Mouse (Mus musculus) hindbrain, embryonic 11.5 days (tissue): Measurements from ENCODE around the gene Ubtd2. TPM values are rescaled to one million over a fixed set of nuclear protein-coding genes. Genes with fewer than 3 reads are reported as not detected.

Experiments
- ATAC-seq: fragments of 200-750 bp; cut with Nextera tagmentation; 2 replicates; pipeline ENCODE4 v1.8.0; 2017; ENCODE audit warnings: mild to moderate bottlenecking, moderate TSS enrichment, moderate library complexity; ENCODE audit not compliant: low FRiP score
- DNase-seq: peaks from one replicate; pipeline ENCODE4 v3.0.0-alpha.2; 2015; ENCODE audit warnings: low spot score
- H3K27ac ChIP-seq: fragments of 300-500 bp; sonication (generic); 2 replicates; pipeline ENCODE4 v1.5.1; 2014; ENCODE audit warnings: mild to moderate bottlenecking, low read depth, low read length
- H3K27me3 ChIP-seq: fragments of 300-500 bp; sonication (generic); 2 replicates; pipeline ENCODE4 v1.6.1; 2014; ENCODE audit warnings: mild to moderate bottlenecking, low read length, moderate library complexity, mixed read lengths; ENCODE audit not compliant: control insufficient read depth, insufficient read depth
- H3K36me3 ChIP-seq: fragments of 300-500 bp; sonication (generic); 2 replicates; pipeline ENCODE4 v1.6.1; 2014; ENCODE audit warnings: mild to moderate bottlenecking, low read length, moderate library complexity, mixed read lengths; ENCODE audit not compliant: control insufficient read depth, insufficient read depth
- H3K4me1 ChIP-seq: fragments of 300-500 bp; sonication (generic); replicated peaks from 2 replicates; pipeline ENCODE4 v1.6.1; 2014; ENCODE audit warnings: low read length, mixed read lengths; ENCODE audit not compliant: control insufficient read depth, insufficient read depth
- H3K4me2 ChIP-seq: fragments of 300-500 bp; sonication (generic); replicated peaks from 2 replicates; pipeline ENCODE4 v1.6.1; 2014; ENCODE audit warnings: mild to moderate bottlenecking, low read depth, low read length
- H3K4me3 ChIP-seq: fragments of 300-500 bp; sonication (generic); 2 replicates; pipeline ENCODE4 v1.5.1; 2014; ENCODE audit warnings: low read depth, low read length
- H3K9ac ChIP-seq: fragments of 300-500 bp; sonication (generic); 2 replicates; pipeline ENCODE4 v1.6.1; 2014; ENCODE audit warnings: low read depth, low read length
- H3K9me3 ChIP-seq: fragments of 300-500 bp; sonication (generic); 2 replicates; pipeline ENCODE4 v1.6.1; 2016; ENCODE audit warnings: low read length; ENCODE audit not compliant: control insufficient read depth
- WGBS: fragments of 180-500 bp; shearing (Covaris S2); extraction: QIAGEN DNeasy Blood & Tissue Kit; methylation state at CpG from one replicate; pipeline ENCODE4 v1.1.7; 2014; 5-methylcytosine and 5-hydroxymethylcytosine counted together
- polyA plus RNA-seq: library from polyadenylated mRNA; unstranded; fragments of >200 nt; fragmentation: Nextera tagmentation; extraction: Ambion mirVana; gene quantifications from 2 replicates; pipeline ENCODE4 v1.2.1, GENCODE M21; 2014

Gene Ubtd2
- 65.5 and 73.2 TPM in 2 replicates for polyA plus RNA-seq

- peak within 1 kb of the TSS; percentile 97 for H3K27ac ChIP-seq
- H3K36me3 ChIP-seq = no peaks in the 10 kb centered on the region
- peak within 1 kb of the TSS; percentile 97 for H3K9ac ChIP-seq
- H3K4me2 ChIP-seq = peak within 1 kb of the TSS; percentile 87
- H3K4me1 ChIP-seq = no peaks in the 10 kb centered on the region
- no peaks in the 10 kb centered on the region for H3K27me3 ChIP-seq
- DNase-seq (peak; percentile 98), ATAC-seq (peak; percentile 99)
- H3K4me3 ChIP-seq = peak within 1 kb of the TSS; percentile 95
- under 1% methylated on average over 71 of the region's 86 CpGs for WGBS
- no peaks in the 10 kb centered on the region for H3K9me3 ChIP-seq
These were observed at the start of gene Ubtd2 for GRCm38 (mm10) chr11:32454800-32455506. Gene Ubtd2 (plus strand): TSS chr11:32455370.

- 0 out of 2 replicates have a peak, but pooled peaks cover 2% of the 10 kb centered on the region for H3K4me1 ChIP-seq
- no peaks in the 10 kb centered on the region for H3K27me3 ChIP-seq
- H3K4me3 ChIP-seq = no peak overlapping the region
- H3K36me3 ChIP-seq = no peaks in the 10 kb centered on the region; the same call in 1 of the 2 replicates
- 88% methylated on average over 2 of the region's 3 CpGs for WGBS
- H3K4me2 ChIP-seq = no peak overlapping the region
- no peak overlapping the region for H3K9ac ChIP-seq
- DNase-seq = no peak
- no peak for ATAC-seq
- H3K27ac ChIP-seq = no peak overlapping the region
- no peaks in the 10 kb centered on the region for H3K9me3 ChIP-seq
These were observed 47.3 kb upstream of the Ubtd2 start for GRCm38 (mm10) chr11:32407863-32408262.

GRCm38 (mm10) chr11:32409052-32409451 is 46.1 kb upstream of the Ubtd2 start:
- no peak overlapping the region for H3K4me3 ChIP-seq
- H3K36me3 ChIP-seq = no peaks in the 10 kb centered on the region; the same call in 1 of the 2 replicates
- no peak overlapping the region for H3K4me2 ChIP-seq
- no peak for DNase-seq
- 0 out of 2 replicates have a peak, but pooled peaks cover 2% of the 10 kb centered on the region for H3K4me1 ChIP-seq
- no peak overlapping the region for H3K27ac ChIP-seq
- H3K27me3 ChIP-seq = no peaks in the 10 kb centered on the region
- no peak for ATAC-seq
- H3K9ac ChIP-seq = no peak overlapping the region
- no peaks in the 10 kb centered on the region for H3K9me3 ChIP-seq

GRCm38 (mm10) chr11:32409823-32410562 is 45.2 kb upstream of the Ubtd2 start:
- Histone ChIP-seq H3K9me3 (no peaks in the 10 kb centered on the region), H3K4me1 (0 out of 2 replicates have a peak, but pooled peaks cover 2% of the 10 kb centered on the region), H3K27me3 (no peaks in the 10 kb centered on the region), H3K27ac (no peak overlapping the region), H3K9ac (no peak overlapping the region), H3K36me3 (no peaks in the 10 kb centered on the region; the same call in 1 of the 2 replicates), H3K4me2 (no peak overlapping the region), H3K4me3 (no peak overlapping the region)
- 90% methylated on average over 11 of the region's 11 CpGs for WGBS
- ATAC-seq = no peak
- no peak for DNase-seq

GRCm38 (mm10) chr11:32420001-32420400 is 35.2 kb upstream of the Ubtd2 start:
- H3K36me3 ChIP-seq = peaks cover 21% of the 10 kb centered on the region
- no peaks in the 10 kb centered on the region for H3K27me3 ChIP-seq
- no peak overlapping the region for H3K9ac ChIP-seq
- no peaks in the 10 kb centered on the region for H3K4me1 ChIP-seq
- 86% methylated on average over 5 of the region's 5 CpGs for WGBS
- H3K9me3 ChIP-seq = no peaks in the 10 kb centered on the region
- no peak overlapping the region for H3K4me3 ChIP-seq
- H3K4me2 ChIP-seq = no peak overlapping the region
- DNase-seq (no peak), ATAC-seq (no peak)
- H3K27ac ChIP-seq = no peak overlapping the region

GRCm38 (mm10) chr11:32423311-32423710 is 31.9 kb upstream of the Ubtd2 start:
- H3K4me1 ChIP-seq = no peaks in the 10 kb centered on the region
- H3K36me3 ChIP-seq = peaks cover 21% of the 10 kb centered on the region
- DNase-seq (no peak), ATAC-seq (no peak)
- no peak overlapping the region for H3K4me2 ChIP-seq
- H3K4me3 ChIP-seq = no peak overlapping the region
- no peaks in the 10 kb centered on the region for H3K9me3 ChIP-seq
- H3K27ac ChIP-seq = no peak overlapping the region
- no peaks in the 10 kb centered on the region for H3K27me3 ChIP-seq
- 88% methylated on average over 12 of the region's 12 CpGs for WGBS
- H3K9ac ChIP-seq = no peak overlapping the region

GRCm38 (mm10) chr11:32424600-32424999 is 30.6 kb upstream of the Ubtd2 start:
- Histone ChIP-seq H3K4me1 (no peaks in the 10 kb centered on the region), H3K4me3 (no peak overlapping the region), H3K36me3 (peaks cover 18% of the 10 kb centered on the region), H3K9me3 (no peaks in the 10 kb centered on the region), H3K27me3 (no peaks in the 10 kb centered on the region), H3K4me2 (no peak overlapping the region), H3K9ac (no peak overlapping the region), H3K27ac (no peak overlapping the region)
- 85% methylated on average over 4 of the region's 4 CpGs for WGBS
- ATAC-seq (no peak), DNase-seq (no peak)

GRCm38 (mm10) chr11:32425043-32425658 is 30.0 kb upstream of the Ubtd2 start:
- ATAC-seq (no peak), DNase-seq (no peak)
- Histone ChIP-seq H3K4me3 (no peak overlapping the region), H3K27ac (no peak overlapping the region), H3K36me3 (peaks cover 18% of the 10 kb centered on the region), H3K4me2 (no peak overlapping the region), H3K9me3 (no peaks in the 10 kb centered on the region), H3K27me3 (no peaks in the 10 kb centered on the region), H3K9ac (no peak overlapping the region), H3K4me1 (no peaks in the 10 kb centered on the region)
- 75% methylated on average over 10 of the region's 10 CpGs for WGBS
